Mouse (Mus musculus): ENCODE data around the gene Hist1h4j.
"Not testable (repeated sequence)": the region's sequence is repeated elsewhere in the genome, so short reads cannot be mapped to it uniquely, and the experiment has no call there.

Hist1h4j gene

GRCm38 (mm10) chr13:21722993-21723836 is 11.6 kb upstream of the Hist1h4j start:
- DNase-seq (ENCODE audit: extremely low read depth, low read depth, low spot score) = no peak

DNA sequence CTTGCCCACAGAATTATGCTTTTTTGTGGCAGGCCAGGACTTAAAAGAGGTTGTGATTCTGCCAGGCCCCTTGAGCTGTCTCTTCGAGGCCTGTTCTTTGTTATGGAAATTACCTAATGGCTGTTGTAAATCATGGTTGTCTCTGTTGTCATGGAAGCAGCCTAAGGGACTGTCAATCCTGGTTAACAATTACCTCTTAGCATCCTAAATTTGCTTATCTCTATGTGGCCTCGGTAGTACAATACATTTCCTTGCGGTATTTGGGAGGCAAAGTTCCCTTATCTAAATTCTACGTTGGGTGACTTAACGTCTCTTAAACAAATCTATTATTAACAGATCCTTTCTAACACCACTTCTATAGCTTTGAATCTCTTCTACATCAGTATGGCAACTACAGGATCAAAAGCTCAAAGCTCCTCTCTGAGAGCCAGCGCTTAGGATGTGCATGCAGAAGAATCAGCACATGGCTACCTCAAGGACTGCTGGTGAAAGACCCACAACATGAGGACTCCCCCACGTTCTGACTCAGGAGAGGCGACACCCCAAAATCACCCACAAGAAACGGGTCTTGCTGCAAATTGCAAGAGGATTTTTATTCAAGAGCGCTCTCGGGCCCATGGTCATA is 6.8 kb upstream of the Hist1h4j start:
- DNase-seq (ENCODE audit: extremely low read depth, low read depth, low spot score) = no peak

GRCm38 (mm10) chr13:21729544-21729943 is 5.3 kb upstream of the Hist1h4j start:
- no peak for DNase-seq (ENCODE audit: extremely low read depth, low read depth, low spot score)

DNA sequence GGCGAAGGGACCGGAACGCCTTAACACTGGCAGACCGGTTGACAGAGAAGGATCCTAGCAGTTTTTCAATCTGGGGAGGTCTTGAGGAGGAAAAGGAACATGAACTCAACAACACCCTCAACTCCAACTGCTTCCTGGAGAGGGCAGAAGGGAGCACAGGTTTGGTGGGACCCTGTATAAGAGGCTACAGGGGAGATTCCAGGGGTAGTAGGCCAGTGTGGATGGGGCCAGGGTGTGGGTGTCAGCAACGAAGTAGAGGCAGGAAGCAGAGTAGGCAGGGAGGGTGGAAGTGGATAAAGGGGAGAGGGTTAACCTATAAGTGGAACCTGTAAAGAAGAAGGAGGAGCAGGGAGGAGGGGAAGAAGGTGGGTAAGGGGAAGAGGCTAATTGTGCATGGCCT is 1.4 kb upstream of the Hist1h4j start:
- DNase-seq (ENCODE audit: extremely low read depth, low read depth, low spot score) = no peak

- no peak for DNase-seq (ENCODE audit: extremely low read depth, low read depth, low spot score)
Measured at GRCm38 (mm10) chr13:21734010-21734905, 606 bp upstream of the Hist1h4j start.

- DNase-seq (ENCODE audit: extremely low read depth, low read depth, low spot score) = no peak
Measured at GRCm38 (mm10) chr13:21745006-21745405, 10.1 kb downstream of the Hist1h4j start.

DNA sequence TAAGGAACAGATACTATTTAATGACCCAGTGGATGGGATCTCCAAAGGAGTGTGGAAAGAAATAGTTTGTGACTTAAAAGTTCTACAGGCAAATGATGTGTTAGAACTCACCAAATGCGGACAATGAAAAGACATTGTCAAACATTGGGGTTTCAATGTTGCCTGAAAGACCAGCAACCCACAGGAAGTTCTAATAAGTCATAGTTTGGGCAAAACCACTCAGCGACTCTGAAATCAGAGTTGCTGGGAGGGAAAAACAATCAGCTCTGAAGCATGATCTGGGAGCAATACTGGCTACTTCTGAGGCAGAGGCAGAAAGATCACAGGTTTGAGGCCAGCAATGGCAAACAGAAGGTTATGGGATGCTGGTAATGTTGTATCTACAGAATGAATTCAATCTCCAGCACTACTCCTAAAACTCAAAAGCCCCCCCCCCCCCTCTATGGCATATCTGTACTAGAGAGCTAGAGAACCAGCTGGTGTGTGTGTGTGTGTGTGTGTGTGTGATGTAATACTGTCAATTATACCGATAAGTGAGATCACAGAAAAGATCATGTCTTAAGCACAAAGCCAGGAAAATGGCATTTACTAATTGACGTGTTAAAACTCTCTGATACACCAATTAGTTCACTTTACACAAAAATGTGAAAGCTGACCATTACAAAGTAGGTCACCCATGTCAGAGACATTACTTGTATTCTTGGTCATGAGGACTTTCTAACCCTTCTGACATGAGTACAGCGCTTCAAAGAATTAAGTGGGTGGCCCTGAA is 14.7 kb downstream of the Hist1h4j start:
- no peak for DNase-seq (ENCODE audit: extremely low read depth, low read depth, low spot score)

GRCm38 (mm10) chr13:21750159-21751017 is 15.5 kb downstream of the Hist1h4j start, which contains the start of gene Hist1h4k:
TSS of gene Hist1h4k (minus strand) at chr13:21750505.
- DNase-seq (ENCODE audit: extremely low read depth, low read depth, low spot score) = not testable (repeated sequence)

GRCm38 (mm10) chr13:21751417-21751816 is 16.6 kb downstream of the Hist1h4j start:
- DNase-seq (ENCODE audit: extremely low read depth, low read depth, low spot score) = no peak

- no peak for DNase-seq (ENCODE audit: extremely low read depth, low read depth, low spot score)
Measured at GRCm38 (mm10) chr13:21751827-21752226, 17.0 kb downstream of the Hist1h4j start.

- no peak for DNase-seq (ENCODE audit: extremely low read depth, low read depth, low spot score)
Measured at GRCm38 (mm10) chr13:21752356-21752755, 17.5 kb downstream of the Hist1h4j start.

DNA sequence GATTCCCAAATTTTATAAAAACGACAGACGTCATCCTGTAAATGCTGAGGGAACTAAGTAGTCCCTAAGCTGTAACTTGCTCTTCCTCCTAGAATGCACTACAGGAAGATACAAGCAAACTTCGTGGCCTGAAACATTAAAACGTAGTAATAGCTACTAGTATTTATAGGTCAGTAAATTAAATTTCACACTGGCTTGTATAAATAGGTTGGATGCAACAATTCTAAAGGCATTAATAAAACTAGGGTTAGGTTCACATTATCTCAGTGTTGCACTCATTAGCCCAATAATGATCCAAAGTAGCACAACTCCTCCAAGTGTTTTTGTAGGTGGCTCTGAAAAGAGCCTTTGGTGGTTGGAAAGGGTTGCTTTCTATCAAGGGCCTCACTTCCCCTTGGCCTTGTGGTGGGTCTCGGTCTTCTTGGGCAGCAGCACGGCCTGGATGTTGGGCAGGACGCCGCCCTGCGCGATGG is 18.2 kb downstream of the Hist1h4j start:
- no peak for DNase-seq (ENCODE audit: extremely low read depth, low read depth, low spot score)

DNA sequence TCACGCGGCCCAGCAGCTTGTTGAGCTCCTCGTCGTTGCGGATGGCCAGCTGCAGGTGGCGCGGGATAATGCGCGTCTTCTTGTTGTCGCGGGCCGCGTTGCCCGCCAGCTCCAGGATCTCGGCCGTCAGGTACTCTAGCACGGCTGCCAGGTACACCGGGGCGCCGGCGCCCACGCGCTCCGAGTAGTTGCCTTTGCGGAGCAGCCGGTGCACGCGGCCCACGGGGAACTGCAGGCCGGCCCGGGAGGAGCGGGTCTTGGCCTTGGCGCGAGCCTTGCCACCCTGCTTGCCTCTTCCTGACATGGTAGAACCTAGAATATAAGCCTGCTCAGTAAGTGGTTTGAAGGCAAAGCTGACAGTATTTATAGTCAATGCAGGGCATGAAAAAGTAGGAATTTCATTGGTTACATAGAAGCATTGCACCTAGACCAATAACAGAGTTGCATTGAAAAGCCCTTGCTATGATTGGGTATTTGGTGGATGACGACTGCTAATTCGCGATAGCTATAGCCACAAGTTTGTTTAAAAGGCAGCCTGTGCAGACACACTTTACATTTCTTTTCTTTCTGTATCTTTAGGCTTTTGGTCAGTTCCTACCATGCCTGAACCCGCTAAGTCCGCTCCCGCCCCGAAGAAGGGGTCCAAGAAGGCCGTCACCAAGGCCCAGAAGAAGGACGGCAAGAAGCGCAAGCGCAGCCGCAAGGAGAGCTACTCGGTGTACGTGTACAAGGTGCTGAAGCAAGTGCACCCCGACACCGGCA is 18.8 kb downstream of the Hist1h4j start, which contains the start of the genes Hist1h2ak and Hist1h2bn:
TSS of gene Hist1h2ak (minus strand) at position 304 of the 762 bp plus-strand sequence.
TSS of gene Hist1h2bn (plus strand) at position 600 of the 762 bp plus-strand sequence.
- DNase-seq (ENCODE audit: extremely low read depth, low read depth, low spot score) = peak; percentile 91

DNA sequence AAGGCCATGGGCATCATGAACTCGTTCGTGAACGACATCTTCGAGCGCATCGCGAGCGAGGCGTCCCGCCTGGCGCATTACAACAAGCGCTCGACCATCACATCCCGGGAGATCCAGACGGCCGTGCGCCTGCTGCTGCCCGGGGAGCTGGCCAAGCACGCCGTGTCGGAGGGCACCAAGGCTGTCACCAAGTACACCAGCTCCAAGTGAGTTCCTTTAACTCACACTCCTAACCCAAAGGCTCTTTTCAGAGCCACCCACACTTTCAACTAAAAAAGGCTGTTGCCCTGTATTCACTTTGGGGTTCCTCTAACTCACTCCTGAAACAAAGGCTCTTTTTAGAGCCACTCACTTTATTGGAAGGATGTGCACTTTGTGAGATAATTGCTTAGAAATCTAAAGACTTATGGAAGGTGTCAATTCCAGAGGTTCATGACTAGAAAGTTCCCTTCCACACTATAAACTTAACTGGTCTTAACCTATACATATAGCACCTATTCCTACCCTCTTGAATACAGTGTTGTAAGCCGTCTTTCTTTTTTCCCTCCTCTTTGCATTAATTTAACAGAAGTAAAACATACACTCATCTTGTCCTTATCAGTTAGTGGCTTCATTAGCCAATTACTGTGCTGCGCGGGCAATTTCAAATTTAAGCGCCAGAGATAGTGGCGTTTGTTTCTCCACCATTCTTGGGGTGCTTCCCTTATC is 19.6 kb downstream of the Hist1h4j start:
- DNase-seq (ENCODE audit: extremely low read depth, low read depth, low spot score) = not testable (repeated sequence)

GRCm38 (mm10) chr13:21755707-21756106 is 20.8 kb downstream of the Hist1h4j start:
- no peak for DNase-seq (ENCODE audit: extremely low read depth, low read depth, low spot score)

DNA sequence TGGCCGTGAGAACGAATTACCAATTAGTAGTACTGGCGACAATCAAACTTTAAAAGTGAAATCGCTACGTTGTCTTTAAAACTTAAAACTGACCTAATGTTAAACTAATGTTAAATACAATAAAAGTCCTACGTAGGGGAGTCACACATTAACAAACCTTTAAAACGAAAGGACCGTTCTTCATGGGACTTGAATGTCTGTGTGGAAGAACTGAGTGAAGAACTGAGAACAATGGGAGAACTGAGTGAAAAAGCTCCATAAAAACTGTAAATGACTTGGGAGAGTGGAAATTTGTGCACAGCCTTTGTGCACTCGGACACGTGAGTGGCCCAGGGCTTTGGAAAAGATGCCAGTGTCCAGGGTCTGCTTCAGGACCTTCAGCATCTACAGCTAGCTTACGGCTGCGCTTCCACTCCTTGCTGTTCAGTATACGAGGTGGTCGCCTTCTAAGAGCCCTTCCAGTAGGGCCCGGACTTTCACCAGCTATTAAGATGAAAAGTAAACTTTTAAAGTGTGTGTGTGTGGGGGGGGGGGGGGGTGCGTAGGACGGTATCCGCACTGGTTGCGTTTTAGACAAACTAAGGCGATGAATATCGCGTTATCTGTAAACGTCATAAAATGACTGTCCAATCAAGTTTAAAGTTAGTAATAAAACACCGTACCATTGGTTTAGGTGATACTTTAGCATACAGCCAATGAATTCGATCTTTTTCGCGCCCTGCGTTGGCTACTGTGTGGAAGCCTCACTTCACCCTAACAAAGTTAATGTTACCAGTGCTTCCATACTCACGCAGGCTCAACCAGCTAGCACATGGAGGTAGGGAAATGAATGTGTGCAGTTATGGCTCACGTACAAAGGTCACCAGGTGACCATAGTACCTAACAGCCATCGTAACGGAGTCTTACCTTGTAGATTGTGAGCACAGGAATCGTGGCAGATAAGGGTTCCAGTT is 44.2 kb downstream of the Hist1h4j start:
- DNase-seq (ENCODE audit: extremely low read depth, low read depth, low spot score) = no peak
